10 mouse cellular contexts compared by ENCODE assay signal in genomic region chr11:117525606-117526349, GRCm38 (mm10). TPM values are rescaled to one million over a fixed set of nuclear protein-coding genes. Genes with fewer than 3 reads are reported as not detected.
DNase-seq lines count a peak whose midpoint lies in the region; ATAC-seq lines count a peak whose summit lies in the region.
"Had no signal": no experiment of that assay in that cellular context is flagged by ENCODE, and none has a peak within 500 bp of the region (broad histone marks: within the 10 kb centered on the region; RNA-seq: fewer than 3 reads in every experiment).

No protein-coding gene starts in this region.

- no peak overlapping the region for H3K9ac ChIP-seq in heart, embryonic 13.5 days
- peak overlapping the region; percentile 14; the same call in 1 of the 2 replicates for H3K9ac ChIP-seq in hindbrain, embryonic 14.5 days
- peak overlapping the region; percentile 16; the same call in 1 of the 2 replicates for H3K9ac ChIP-seq in neural tube, embryonic 14.5 days (replicated peaks; ENCODE audit: low read depth, low read length)
- H3K9ac ChIP-seq: heart, embryonic 15.5 days had no signal

- peaks cover 20% of the 10 kb centered on the region for H3K4me1 ChIP-seq in heart, embryonic 13.5 days
- peaks cover 34% of the 10 kb centered on the region for H3K4me1 ChIP-seq in hindbrain, embryonic 14.5 days (replicated peaks; ENCODE audit: control insufficient read depth, insufficient read depth, low read length)
- peaks cover 26% of the 10 kb centered on the region for H3K4me1 ChIP-seq in neural tube, embryonic 14.5 days (ENCODE audit: control insufficient read depth, insufficient read depth, low read length)

- H3K36me3 ChIP-seq in heart, embryonic 13.5 days: no peaks in the 10 kb centered on the region
- H3K36me3 ChIP-seq in hindbrain, embryonic 14.5 days (replicated peaks; ENCODE audit: control insufficient read depth, insufficient read depth): no peaks in the 10 kb centered on the region
- H3K36me3 ChIP-seq in neural tube, embryonic 14.5 days (ENCODE audit: control insufficient read depth, insufficient read depth, low read length): no peaks in the 10 kb centered on the region
- H3K36me3 ChIP-seq: heart, embryonic 15.5 days had no signal

- no peak overlapping the region for H3K4me3 ChIP-seq in heart, embryonic 13.5 days
- H3K4me3 ChIP-seq in hindbrain, embryonic 14.5 days (replicated peaks; ENCODE audit: low read length): no peak overlapping the region
- H3K4me3 ChIP-seq in neural tube, embryonic 14.5 days (ENCODE audit: low read depth, low read length): no peak overlapping the region
- H3K4me3 ChIP-seq: heart, embryonic 15.5 days had no signal

- peak overlapping the region; percentile 22 for H3K4me2 ChIP-seq in heart, embryonic 13.5 days
- peak overlapping the region; percentile 9; the same call in 1 of the 2 replicates for H3K4me2 ChIP-seq in hindbrain, embryonic 14.5 days (replicated peaks)
- H3K4me2 ChIP-seq in neural tube, embryonic 14.5 days (ENCODE audit: low read depth, low read length): no peak overlapping the region
- H3K4me2 ChIP-seq: heart, embryonic 15.5 days had no signal

- peaks cover 13% of the 10 kb centered on the region; the same call in 1 of the 2 replicates for H3K27me3 ChIP-seq in heart, embryonic 13.5 days (replicated peaks)
- no peaks in the 10 kb centered on the region for H3K27me3 ChIP-seq in hindbrain, embryonic 14.5 days (ENCODE audit: control insufficient read depth, insufficient read depth, low read length)
- H3K27me3 ChIP-seq in neural tube, embryonic 14.5 days (ENCODE audit: control insufficient read depth, insufficient read depth, low read length): no peaks in the 10 kb centered on the region

- H3K9me3 ChIP-seq in heart, embryonic 13.5 days: no peaks in the 10 kb centered on the region
- no peaks in the 10 kb centered on the region for H3K9me3 ChIP-seq in hindbrain, embryonic 14.5 days (ENCODE audit: control insufficient read depth, low read length)
- H3K9me3 ChIP-seq in neural tube, embryonic 14.5 days (ENCODE audit: control insufficient read depth, low read length): no peaks in the 10 kb centered on the region
- H3K9me3 ChIP-seq: heart, embryonic 15.5 days had no signal

- no peak for ATAC-seq in heart, embryonic 13.5 days (ENCODE audit: extremely low read depth, insufficient number of reproducible peaks, low FRiP score, low TSS enrichment)
- no peak for ATAC-seq in hindbrain, embryonic 14.5 days (ENCODE audit: low FRiP score)
- ATAC-seq in neural tube, embryonic 14.5 days (ENCODE audit: low read depth): no peak

- WGBS in heart, embryonic 13.5 days: 18% methylated on average over 18 of the region's 18 CpGs
- 18% methylated on average over 18 of the region's 18 CpGs for WGBS in hindbrain, embryonic 14.5 days
- WGBS in neural tube, embryonic 14.5 days: 12% methylated on average over 18 of the region's 18 CpGs

- no peak for DNase-seq in heart, postnatal 4 days
- DNase-seq in ZHBTc4 (ENCODE audit: low read depth, low spot score): peak; percentile 79
- peak; percentile 50 for DNase-seq in hindbrain, embryonic 14.5 days (ENCODE audit: low spot score)
- no peak for DNase-seq in kidney, adult 18-20 months
- DNase-seq in lung, postnatal 25 days (ENCODE audit: low spot score): no peak
- no peak for DNase-seq in cerebellum, adult 9-11 months
- DNase-seq: adrenal gland, postnatal 25 days had no signal

- H3K27ac ChIP-seq in heart, embryonic 13.5 days (replicated peaks): no peak overlapping the region
- peak overlapping the region; percentile 80 for H3K27ac ChIP-seq in hindbrain, embryonic 14.5 days
- peak overlapping the region; percentile 34; the same call in 1 of the 2 replicates for H3K27ac ChIP-seq in neural tube, embryonic 14.5 days (ENCODE audit: low read depth, low read length)
- H3K27ac ChIP-seq: heart, embryonic 15.5 days had no signal

RNA-seq across cellular contexts. Expression of gene Gm11733, which starts 41.6 kb away (rescaled TPM):
- not detected in 2 replicates for polyA plus RNA-seq in heart, embryonic 13.5 days (2015; fragmentation: Nextera tagmentation; extraction: Ambion mirVana)
- not detected for total RNA-seq in heart, postnatal 4 days (2021)
- polyA plus RNA-seq in hindbrain, embryonic 14.5 days (2014; fragmentation: Nextera tagmentation; extraction: Ambion mirVana): not detected in 2 replicates
- polyA plus RNA-seq in neural tube, embryonic 14.5 days (2014; fragmentation: Nextera tagmentation; extraction: Ambion mirVana): not detected in 2 replicates
- total RNA-seq: adrenal gland, postnatal 25 days had no signal
- polyA plus RNA-seq: heart, embryonic 15.5 days had no signal

Comparison
In these comparisons a context has a peak if more than half of its experiments do, and no peak if none do; other contexts are left out.
1. DNase-seq: peak in ZHBTc4 (single experiment) and hindbrain, embryonic 14.5 days (single experiment); none in heart, postnatal 4 days (single experiment), kidney, adult 18-20 months (single experiment), lung, postnatal 25 days (single experiment) and cerebellum, adult 9-11 months (single experiment).